Mouse (Mus musculus) lung, postnatal 36 days (tissue): Measurements from ENCODE around the gene Wdfy2.
"Not testable (repeated sequence)": the region's sequence is repeated elsewhere in the genome, so short reads cannot be mapped to it uniquely, and the experiment has no call there.

ENCODE experiments used
- DNase-seq: peaks from one replicate; pipeline ENCODE4 v3.0.0; 2022; ENCODE audit warnings: mixed read lengths

Wdfy2 gene

GRCm38 (mm10) chr14:62882061-62882614, 44.7 kb downstream of the Wdfy2 start:
- DNase-seq: no peak

DNA sequence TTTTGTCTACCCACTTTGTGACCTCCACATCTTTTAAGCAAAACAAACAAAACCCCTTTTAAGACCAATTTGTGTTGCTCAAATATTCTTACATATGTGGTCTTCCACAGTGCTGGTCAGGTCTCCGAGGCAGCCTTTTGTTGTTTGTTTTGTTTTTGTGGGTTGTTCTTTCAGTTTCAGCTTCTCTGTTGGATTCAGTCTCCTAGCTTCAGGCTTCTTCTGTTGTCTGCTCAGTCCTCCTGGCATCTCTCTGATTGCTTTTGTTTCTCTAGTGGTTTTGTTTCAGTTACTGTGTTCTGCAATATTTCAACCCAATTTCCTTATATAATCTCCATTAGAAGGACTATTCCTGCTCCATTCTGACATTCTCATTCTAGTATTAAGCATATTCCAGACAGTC, 46.1 kb downstream of the Wdfy2 start:
- DNase-seq: no peak

GRCm38 (mm10) chr14:62884171-62884570, 46.7 kb downstream of the Wdfy2 start:
- peak; percentile 37 for DNase-seq

DNA sequence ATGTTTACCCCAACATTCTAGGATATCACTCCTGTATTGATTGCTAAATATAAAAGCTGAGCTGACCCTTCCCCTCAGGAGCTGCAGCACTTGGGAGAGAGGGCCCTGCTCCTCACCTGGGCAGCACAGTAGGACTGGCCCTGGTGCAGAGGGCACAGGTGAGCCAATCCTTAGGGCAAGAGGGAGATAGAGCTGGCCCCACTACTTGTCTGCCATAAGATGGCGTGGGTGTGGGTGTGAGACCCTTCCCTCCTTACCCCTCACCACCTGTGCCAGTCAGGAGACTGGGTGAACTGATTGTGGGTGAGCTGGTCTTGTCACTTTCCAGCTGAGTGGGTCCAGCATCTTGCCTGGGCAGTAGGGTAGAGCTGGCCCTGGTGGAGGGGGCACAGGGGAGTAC, 47.2 kb downstream of the Wdfy2 start:
- DNase-seq: no peak

- no peak for DNase-seq
Observed at GRCm38 (mm10) chr14:62885146-62885545, 47.7 kb downstream of the Wdfy2 start.

GRCm38 (mm10) chr14:62891401-62891800, 53.9 kb downstream of the Wdfy2 start:
- no peak for DNase-seq

DNA sequence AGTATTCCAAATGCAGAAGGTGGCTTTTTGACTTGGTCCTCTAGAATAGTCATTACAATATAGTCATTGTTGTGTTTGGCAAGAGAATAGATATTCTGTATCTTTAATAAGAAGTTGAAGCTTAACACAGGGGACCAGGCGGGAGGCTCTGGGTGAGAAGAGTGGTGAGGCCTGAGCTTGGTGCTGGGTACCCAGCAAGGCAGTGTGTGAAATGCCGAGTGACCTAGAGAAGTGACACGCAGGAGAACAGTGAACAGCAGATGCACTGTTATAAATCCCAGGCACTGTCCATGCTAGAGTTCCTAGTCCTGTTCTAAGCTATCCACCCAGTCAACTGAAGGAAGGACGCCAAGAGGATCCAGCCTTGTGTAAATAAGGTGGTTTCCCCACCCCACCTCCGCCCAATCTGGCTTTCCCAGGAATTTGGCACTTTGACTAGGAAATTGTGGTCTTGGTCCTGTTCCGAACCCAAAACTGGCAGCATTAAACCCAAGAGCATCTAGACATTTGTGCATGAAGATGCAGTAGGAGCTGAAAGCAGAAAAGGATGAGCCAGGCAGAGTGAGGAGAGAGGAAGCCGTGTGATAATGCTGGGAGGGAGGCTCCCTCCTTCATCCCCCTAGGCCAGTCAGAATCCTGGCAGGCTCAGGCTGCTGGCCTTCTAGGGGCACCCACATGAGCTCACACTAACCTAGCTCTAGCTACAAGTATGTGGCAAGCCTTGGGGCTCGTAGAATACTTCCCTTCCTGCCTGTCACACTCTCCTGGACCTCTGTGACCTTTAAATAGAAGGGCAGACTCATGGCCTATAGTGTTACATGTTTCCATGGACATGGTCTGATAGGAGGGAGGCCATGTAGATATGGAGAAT, 55.5 kb downstream of the Wdfy2 start:
- peak; percentile 42 for DNase-seq

- not testable (repeated sequence) for DNase-seq
Observed at GRCm38 (mm10) chr14:62893642-62894180, 56.2 kb downstream of the Wdfy2 start.

GRCm38 (mm10) chr14:62894924-62895840, 57.7 kb downstream of the Wdfy2 start:
- no peak for DNase-seq

DNA sequence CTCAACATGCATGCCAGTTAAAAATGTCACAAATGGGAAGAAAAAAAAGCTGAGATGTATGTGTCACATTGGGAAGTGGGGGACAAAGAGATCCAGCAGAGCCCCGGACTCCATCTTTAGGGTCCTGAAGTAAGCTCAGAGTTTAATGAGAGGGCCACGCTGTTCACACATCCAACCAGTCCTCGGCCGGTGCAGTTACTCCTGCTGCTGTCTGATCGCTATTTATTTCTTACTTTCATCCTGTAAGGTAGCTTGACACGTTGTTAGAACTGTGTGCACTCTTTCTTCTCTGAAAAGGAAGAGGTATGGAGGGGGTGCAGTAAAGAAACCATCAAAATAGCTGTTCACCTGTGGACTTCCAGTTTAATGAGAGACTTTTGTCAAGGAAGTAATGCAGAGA, 60.6 kb downstream of the Wdfy2 start:
- no peak for DNase-seq

DNA sequence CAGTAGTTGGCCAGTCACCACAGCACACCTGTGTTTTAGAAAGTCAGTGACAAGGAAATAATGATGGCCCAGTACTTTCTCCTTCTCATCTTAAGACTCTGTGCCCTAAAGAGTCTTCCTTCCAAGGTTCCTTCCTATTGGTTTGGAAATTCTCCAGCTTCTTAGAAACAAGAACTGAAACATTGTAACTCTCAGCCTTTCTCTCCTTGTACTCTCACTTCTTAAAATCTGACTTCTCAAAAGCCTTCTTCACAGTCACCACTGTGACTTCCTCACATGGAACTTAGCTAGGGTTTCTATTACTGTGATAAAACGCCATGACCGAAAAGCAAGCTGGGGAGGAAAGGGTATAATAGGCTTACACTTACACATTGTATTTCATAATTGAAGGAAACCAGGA, 70.4 kb downstream of the Wdfy2 start:
- no peak for DNase-seq

DNA sequence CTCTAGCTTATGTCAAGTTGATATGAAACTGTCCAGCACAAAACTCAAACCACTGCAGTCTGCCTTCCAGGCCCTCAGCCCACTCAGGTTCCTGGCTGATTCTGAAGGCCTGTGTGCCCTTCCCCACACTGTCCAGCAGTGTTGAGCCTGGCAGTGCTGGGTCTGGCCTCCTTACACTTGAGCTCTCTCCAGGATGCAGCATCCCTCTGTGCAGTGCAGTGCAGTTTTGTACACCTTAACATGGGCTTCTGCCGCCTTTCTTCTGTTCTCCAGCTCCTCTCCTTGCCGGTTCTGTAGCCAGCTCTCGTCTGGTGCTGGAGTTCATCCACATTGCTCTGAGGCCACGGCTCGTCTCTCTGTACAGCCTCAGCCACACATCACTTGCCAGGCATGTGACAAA, 71.1 kb downstream of the Wdfy2 start:
- no peak for DNase-seq

- DNase-seq: no peak
Observed at GRCm38 (mm10) chr14:62910859-62911258, 73.4 kb downstream of the Wdfy2 start.

DNA sequence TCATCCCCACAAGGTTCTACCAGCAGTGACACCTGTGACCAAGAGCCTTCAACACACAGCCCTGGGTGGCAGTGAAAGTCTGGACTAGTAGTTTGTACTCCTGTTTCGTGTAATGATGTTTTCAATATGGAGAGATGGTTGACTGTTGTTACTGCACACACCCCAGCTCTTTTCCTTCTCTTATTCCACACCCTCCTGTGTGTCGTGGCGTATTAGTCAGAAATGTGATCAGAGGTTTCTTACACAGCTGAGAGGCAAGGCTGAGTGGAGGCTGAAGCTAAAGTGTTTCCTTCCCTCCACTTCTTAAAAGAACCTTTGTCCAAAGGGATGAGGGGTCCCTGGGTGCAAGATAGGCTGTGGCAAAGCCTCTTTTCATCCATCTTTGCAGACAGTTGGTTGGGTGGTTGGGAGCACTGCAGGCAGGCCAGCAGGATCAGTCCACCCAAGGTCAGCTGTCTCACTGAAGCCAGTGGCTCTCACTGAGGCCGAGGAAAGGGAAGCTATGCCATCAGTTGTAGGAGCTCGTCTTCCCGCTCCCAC, 77.7 kb downstream of the Wdfy2 start:
- DNase-seq: no peak

DNA sequence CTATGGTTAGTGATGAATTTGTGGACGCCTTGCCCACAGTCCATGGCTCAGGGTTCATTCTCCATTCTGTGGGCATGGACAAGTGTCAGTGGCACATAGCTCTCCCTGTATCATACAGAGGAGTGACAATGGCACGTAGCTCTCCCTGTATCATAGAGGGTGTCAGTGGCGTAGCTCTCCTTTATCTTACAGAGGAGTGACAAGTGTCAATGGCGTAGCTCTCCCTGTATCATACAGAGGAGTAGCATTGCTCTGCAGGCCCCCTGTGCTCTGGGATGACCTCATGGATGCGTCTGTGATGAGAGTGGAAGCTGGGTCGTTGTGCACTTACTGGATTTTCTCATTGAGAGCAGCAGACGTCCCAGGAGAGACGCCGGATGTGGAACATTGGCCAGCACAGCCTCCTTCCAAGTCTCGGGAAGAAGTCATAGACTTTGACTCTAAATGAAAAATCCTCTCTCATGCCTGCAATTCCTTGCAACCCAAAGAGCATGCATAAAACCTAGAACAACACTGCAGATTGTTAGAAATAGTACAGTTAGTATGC, 79.1 kb downstream of the Wdfy2 start:
- no peak for DNase-seq

GRCm38 (mm10) chr14:62921401-62921800, 83.9 kb downstream of the Wdfy2 start:
- no peak for DNase-seq

- DNase-seq: peak; percentile 16
Observed at GRCm38 (mm10) chr14:62922637-62923036, 85.2 kb downstream of the Wdfy2 start.

DNA sequence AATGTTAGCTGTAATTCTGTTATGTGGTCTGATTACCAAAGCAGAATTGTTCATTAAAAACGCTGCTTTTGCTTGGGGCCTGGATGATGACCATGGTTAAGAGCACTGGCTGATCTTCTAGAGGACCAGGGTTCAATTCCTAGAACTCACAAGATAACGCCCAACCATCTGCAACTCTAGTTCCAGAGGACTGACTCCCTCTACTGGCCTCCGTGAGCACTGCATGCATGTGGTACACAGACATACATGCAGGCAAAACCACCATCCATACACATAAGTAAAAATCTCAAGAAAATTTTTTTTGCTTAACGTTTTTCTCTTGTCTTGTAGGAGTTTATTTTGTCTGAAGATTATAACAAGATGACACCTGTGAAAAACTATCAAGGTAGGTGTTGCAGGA, 87.3 kb downstream of the Wdfy2 start:
- peak; percentile 15 for DNase-seq

DNA sequence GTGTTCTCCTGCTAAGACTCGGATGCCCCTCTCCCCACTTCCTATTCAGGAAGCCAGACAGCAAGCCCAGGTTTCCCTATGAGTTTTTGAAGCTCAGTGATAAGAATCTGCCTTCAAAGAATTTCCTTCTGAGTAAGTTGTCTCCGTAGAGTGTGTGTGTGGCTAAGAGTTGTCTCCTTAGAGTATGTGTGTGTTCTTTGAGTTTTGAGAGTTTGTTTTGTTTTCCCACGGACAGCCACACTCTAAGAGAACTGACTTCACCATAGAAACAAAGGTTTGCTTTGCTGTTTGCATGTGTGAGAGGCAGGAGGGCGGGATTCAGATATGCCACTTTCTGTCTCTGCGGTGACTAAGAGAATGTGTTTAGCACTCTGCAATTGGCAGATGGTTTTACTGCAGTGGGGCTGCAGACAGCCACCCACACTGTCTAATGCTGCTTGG, 90.6 kb downstream of the Wdfy2 start:
- peak; percentile 24 for DNase-seq

- DNase-seq: no peak
Observed at GRCm38 (mm10) chr14:62935361-62935760, 97.9 kb downstream of the Wdfy2 start.

DNA sequence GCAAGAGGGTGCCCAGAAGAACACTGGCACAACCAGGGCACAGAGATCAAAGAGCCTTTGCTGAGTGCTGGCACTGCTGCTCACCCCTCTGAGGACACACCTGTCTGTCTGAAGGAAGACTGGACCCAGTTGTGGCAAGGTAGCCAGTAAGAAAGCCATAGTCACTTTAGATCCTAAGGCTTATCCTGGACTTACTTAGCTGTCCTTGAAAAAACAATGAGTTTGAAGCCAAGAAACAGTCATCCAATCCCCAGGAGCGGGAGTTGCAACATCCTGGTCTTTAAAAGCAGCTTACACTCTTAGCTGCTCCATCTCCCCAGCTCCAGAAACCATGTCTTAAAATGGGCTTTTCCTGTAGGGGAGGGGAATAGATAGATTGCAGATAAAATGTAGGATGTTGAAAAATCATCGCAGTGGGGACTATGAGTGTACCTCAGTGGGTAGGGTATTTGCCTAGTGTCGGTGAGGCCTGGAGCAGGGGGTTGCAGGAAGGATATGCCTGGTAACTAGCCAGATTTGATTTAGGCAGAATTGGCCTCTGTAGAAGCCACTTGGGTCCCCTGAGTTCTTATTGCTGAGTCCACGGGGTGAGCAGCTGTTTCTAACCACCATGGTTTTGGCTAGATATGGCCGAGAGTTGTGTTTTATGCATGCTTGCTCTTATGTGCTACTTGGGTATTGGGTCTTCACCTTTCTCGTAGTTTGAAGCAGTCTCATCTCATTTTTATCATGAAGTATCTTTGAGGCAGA, 99.3 kb downstream of the Wdfy2 start:
- DNase-seq: peak; percentile 5

DNA sequence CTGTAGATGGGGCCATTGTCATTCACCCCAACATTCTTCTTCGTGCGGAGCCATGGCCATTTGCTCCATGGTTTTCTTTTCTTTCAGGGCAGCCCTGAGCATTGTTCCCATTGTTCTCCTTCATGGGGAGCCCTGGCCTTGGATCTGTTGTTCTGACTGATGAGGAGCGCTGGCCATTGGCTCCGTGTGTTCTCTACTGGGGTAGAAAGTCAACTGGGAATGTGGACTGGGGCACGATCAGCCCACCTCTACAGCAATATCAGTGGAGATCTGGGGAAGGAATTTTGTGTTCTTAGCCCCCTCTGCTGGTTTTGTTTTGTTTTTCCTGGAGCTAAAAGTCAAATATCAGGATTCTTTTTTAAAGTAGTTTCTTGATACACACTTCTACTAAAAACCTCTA, 100.2 kb downstream of the Wdfy2 start:
- DNase-seq: peak; percentile 52
